Mouse (Mus musculus) stomach, embryonic 14.5 days (tissue): ENCODE measurements at regions not wholly inside any gene's neighbourhood (a gene's known extent, or its start where the extent isn't known, plus 50 kb on each side); places are given as distances from the start of the nearest gene placed in this dataset.

Source experiments
- ATAC-seq: fragments of 200-750 bp; cut with Nextera tagmentation; 2 replicates; pipeline ENCODE4 v1.8.0; 2017; ENCODE audit warnings: low read depth, moderate TSS enrichment; ENCODE audit not compliant: insufficient number of reproducible peaks, insufficient read depth, low FRiP score
- H3K27ac ChIP-seq: fragments of 300-500 bp; sonication (generic); 2 replicates; pipeline ENCODE4 v1.5.1; 2014; ENCODE audit warnings: mild to moderate bottlenecking, low read length, moderate library complexity, mixed read lengths
- H3K27me3 ChIP-seq: fragments of 300-500 bp; sonication (generic); 2 replicates; pipeline ENCODE4 v1.6.1; 2014; ENCODE audit warnings: low read length, control low read depth, mixed read lengths; ENCODE audit not compliant: control insufficient read depth, insufficient read depth
- H3K36me3 ChIP-seq: fragments of 300-500 bp; sonication (generic); 2 replicates; pipeline ENCODE4 v1.6.1; 2014; ENCODE audit warnings: mild to moderate bottlenecking, control low read depth, low read length, moderate library complexity, mixed read lengths; ENCODE audit not compliant: control insufficient read depth, insufficient read depth
- H3K4me1 ChIP-seq: fragments of 300-500 bp; sonication (generic); 2 replicates; pipeline ENCODE4 v1.6.1; 2014; ENCODE audit warnings: low read length, control low read depth, mixed read lengths; ENCODE audit not compliant: control insufficient read depth, insufficient read depth
- H3K4me2 ChIP-seq: fragments of 300-500 bp; sonication (generic); replicated peaks from 2 replicates; pipeline ENCODE4 v1.6.1; 2014; ENCODE audit warnings: low read depth, low read length, control low read depth
- H3K4me3 ChIP-seq: fragments of 300-500 bp; sonication (generic); 2 replicates; pipeline ENCODE4 v1.5.1; 2014; ENCODE audit warnings: low read depth, low read length, control low read depth
- H3K9ac ChIP-seq: fragments of 300-500 bp; sonication (generic); replicated peaks from 2 replicates; pipeline ENCODE4 v1.6.1; 2014; ENCODE audit warnings: low read depth, mild to moderate bottlenecking, control low read depth, low read length, moderate library complexity, mixed read lengths
- H3K9me3 ChIP-seq: fragments of 300-500 bp; sonication (generic); 2 replicates; pipeline ENCODE4 v1.6.1; 2016; ENCODE audit warnings: low read depth, low read length, control low read depth; ENCODE audit not compliant: control insufficient read depth
- WGBS: fragments of 180-500 bp; shearing (Covaris S2); extraction: QIAGEN DNeasy Blood & Tissue Kit; methylation state at CpG from one replicate; pipeline ENCODE4 v1.1.7; 2014; 5-methylcytosine and 5-hydroxymethylcytosine counted together

DNA sequence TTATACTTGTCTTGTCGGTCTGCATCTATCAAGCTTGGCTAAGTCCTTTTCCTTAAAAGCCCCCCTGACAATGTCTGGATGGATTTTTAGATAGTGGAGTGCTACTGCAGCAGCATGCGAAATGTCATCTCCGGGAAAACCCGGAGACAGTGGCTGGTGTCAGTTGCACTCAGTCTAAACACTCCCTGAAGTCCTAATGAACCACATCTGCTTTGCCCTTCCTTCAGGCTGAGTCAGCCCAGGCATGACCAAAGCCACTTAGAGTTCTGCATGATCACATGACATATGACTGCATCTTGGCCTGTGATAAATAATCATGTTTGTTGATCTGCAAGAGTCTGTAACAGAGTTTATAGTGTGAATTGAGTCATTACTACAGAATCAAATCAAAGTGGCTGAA is 255.7 kb upstream of the Sall1 start:
- Histone ChIP-seq H3K4me2 (no peak overlapping the region), H3K4me1 (no peaks in the 10 kb centered on the region), H3K36me3 (no peaks in the 10 kb centered on the region), H3K27me3 (no peaks in the 10 kb centered on the region), H3K27ac (no peak overlapping the region), H3K9ac (no peak overlapping the region), H3K4me3 (no peak overlapping the region), H3K9me3 (no peaks in the 10 kb centered on the region)
- WGBS: 61% methylated on average over 4 of the region's 4 CpGs
- ATAC-seq: no peak

DNA sequence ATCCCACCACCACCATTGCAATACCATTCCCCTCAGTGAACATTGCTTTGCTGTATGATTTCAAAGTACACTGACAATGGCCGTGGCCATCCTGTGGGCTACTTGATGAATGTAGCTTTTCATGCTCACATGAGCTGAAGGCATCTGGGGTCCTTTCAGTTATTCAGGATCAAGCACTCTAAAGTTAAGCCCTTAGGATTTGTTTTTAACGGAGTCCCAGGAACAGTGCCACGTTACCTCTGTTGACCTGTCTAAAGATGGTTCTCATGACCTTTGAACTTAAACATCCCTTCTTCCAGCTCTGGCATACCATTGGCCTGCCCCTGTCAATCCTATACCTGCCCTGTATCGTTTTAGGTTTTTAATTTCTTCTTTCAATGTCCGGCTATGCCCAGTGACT is 251.7 kb upstream of the Sall1 start:
- no peak for ATAC-seq
- Histone ChIP-seq H3K4me1 (no peaks in the 10 kb centered on the region), H3K27ac (no peak overlapping the region), H3K36me3 (no peaks in the 10 kb centered on the region), H3K4me3 (no peak overlapping the region), H3K9me3 (no peaks in the 10 kb centered on the region), H3K27me3 (no peaks in the 10 kb centered on the region), H3K9ac (no peak overlapping the region), H3K4me2 (no peak overlapping the region)
- WGBS: 57% methylated on average over 5 of the region's 5 CpGs

DNA sequence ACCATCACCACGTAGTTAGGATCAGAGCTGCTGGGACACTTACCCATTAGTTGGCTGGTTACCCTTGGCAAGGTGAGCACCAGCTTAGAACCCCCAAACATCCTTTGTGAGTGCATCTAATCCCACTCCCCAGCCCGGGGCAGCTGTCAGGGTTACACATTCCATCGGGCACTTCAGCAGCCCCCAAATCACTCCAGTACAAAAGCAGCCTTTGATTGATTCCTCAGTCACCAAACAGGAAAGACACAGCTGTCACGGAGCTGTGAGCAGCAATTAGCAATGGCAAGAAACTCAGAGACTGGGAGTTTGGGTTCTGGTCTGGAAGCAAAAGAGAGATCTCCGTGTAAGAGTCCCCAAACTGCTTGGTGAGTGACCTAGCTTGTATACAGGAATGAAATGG is 245.1 kb upstream of the Sall1 start:
- ATAC-seq: no peak
- Histone ChIP-seq H3K9me3 (no peaks in the 10 kb centered on the region), H3K4me2 (no peak overlapping the region), H3K4me3 (no peak overlapping the region), H3K4me1 (no peaks in the 10 kb centered on the region), H3K27me3 (no peaks in the 10 kb centered on the region), H3K27ac (no peak overlapping the region), H3K9ac (no peak overlapping the region), H3K36me3 (no peaks in the 10 kb centered on the region)
- 15% methylated on average over 5 of the region's 5 CpGs for WGBS

DNA sequence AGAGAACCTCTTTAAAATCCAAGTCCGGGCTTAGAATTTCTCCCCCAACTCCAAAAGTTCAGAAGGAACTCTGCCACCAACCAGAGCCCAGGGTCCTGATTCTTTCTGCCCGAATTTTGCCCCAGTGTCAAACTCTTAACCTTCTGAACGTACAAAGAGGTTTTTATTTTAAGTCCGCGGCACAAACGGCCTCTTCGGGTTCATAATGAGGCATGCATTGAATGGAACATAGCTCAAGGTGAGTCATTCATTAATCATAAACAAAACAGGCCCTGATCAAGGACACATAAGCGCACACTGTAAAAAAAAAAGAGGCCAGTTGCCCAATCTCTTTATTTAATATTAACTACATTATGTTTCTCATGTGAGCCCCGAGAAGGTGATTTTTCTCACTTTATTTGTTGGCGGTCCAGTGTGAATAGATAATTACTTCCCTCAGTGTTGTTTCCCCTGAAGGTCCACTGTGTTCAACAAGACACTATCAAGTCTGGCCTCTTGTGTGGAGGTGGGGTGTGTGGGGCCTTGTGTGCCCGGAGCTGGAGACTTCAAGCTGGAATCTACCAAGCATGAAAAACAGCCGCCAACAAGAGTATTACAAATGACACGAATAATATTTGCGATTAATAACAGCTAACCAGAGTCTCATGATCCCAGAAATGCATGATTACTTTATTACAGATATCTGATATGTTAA is 241.1 kb upstream of the Sall1 start:
- Histone ChIP-seq H3K9me3 (no peaks in the 10 kb centered on the region), H3K4me1 (no peaks in the 10 kb centered on the region), H3K9ac (no peak overlapping the region), H3K4me3 (no peak overlapping the region), H3K36me3 (no peaks in the 10 kb centered on the region), H3K4me2 (no peak overlapping the region), H3K27ac (no peak overlapping the region), H3K27me3 (no peaks in the 10 kb centered on the region)
- no peak for ATAC-seq
- WGBS: 78% methylated on average over 14 of the region's 14 CpGs

DNA sequence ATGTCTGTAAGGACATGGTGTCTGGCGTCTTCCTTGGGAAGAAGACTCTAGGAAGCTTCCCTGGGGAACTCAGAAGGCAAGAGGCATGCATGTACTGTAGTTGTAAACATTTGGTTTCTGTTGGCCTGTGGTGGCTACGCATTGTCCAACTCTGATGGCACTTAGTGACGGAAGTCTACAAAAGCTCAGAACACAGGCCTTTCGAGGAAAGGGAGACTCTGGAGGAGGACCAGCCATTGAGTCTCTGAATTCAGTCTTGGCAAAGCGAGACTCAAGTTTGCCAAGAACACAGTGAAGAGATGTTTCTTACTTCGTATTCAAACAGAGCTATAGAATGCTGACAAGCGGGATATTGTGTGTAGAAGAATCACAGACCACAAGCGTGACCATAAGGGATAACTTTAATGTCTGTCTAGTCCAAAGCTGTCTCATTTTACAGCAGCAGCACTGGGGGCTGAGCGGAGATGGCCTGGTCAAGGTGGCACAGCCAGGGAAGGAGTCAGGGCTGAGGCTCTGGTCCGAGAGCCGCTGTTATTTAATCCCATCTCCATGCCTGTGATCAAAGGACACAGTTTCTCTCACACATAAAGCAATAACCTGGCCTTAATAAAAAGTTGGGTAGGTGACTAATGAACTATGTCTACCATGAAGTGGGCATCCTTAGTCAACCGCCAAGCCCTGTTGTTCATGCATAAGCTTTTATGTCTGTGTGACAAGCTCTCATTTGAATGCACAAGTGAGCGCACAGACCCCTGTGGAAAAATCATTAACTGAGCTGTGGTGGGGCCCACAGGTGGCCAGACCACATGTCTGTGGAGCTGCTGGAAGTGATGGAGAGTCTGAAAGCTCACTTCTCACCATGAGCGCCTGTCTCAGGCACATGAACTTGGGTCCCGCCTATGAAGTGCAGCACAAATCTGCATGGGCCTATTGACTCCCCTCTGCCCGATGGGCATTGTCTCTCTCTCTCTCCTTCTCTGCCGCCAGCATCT is 239.4 kb upstream of the Sall1 start:
- Histone ChIP-seq H3K36me3 (no peaks in the 10 kb centered on the region), H3K27ac (no peak overlapping the region), H3K4me3 (no peak overlapping the region), H3K9me3 (no peaks in the 10 kb centered on the region), H3K4me2 (no peak overlapping the region), H3K4me1 (no peaks in the 10 kb centered on the region), H3K27me3 (no peaks in the 10 kb centered on the region), H3K9ac (no peak overlapping the region)
- no peak for ATAC-seq
- WGBS: 94% methylated on average over 17 of the region's 17 CpGs

DNA sequence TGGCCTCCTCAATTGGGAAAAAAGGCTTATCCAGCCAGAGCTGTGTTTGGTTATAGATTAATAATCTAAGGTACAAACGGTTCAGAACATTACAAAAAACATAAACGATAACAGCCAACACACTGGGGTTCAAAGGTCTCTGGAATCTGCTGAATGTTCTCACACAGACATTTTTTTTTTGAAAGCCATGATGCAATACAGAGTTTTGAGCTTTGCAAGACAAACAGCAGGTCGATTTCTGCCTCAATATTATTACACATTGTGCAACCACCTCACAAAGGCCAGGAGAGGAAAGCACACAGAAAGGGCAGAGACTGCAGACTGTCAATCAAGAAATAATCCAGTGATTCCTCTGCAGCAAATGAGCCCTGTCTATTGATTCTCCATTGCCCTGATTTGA is 235.9 kb upstream of the Sall1 start:
- Histone ChIP-seq H3K9ac (no peak overlapping the region), H3K9me3 (no peaks in the 10 kb centered on the region), H3K27me3 (no peaks in the 10 kb centered on the region), H3K36me3 (no peaks in the 10 kb centered on the region), H3K4me3 (no peak overlapping the region), H3K4me2 (no peak overlapping the region), H3K27ac (no peak overlapping the region), H3K4me1 (no peaks in the 10 kb centered on the region)
- WGBS: 63% methylated on average over 3 of the region's 3 CpGs
- no peak for ATAC-seq

DNA sequence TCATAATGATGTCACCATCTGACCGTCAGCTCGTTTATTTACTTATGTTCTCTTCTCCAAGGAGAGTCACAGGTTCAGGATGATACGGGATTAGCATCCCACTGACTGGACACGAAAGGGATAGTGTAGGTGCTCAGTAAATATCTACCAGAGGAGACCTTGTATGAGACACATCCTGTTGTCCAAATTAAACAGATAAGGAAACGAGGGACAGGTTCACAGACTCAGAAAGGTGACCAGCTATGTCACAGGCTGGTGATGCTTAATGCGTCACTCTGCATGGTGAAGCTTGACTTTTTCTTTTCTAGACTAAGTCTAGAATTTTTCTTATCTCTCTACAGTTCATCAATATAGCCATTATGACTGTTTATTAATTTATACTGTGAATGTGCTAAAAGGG is 235.2 kb upstream of the Sall1 start:
- no peak overlapping the region for H3K27ac ChIP-seq
- H3K4me3 ChIP-seq: no peak overlapping the region
- no peak overlapping the region for H3K4me2 ChIP-seq
- H3K27me3 ChIP-seq: no peaks in the 10 kb centered on the region
- H3K36me3 ChIP-seq: no peaks in the 10 kb centered on the region
- no peaks in the 10 kb centered on the region for H3K9me3 ChIP-seq
- H3K4me1 ChIP-seq: no peaks in the 10 kb centered on the region
- no peak for ATAC-seq
- no peak overlapping the region for H3K9ac ChIP-seq
- whole genome bisulfite sequencing: 85% methylated on average over 6 of the region's 6 CpGs

DNA sequence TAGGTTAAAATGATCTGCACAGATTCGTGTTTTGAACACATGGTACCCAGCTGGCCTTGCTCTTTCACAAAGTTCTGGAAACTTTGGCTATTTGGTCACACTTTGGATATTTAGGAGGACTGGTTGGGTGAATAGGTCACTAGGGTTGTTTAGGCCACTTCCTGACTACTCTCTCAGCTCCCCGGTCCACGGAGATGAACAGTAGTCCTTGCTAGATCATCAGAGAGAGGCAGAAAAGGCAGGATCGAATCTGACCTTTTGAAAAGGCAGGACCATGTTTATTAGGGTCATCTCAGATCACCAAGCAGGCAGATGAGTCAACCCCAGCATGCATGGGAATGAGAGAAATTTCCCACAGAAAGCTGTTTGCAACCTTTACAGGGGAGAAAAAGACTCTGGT is 229.3 kb upstream of the Sall1 start:
- Histone ChIP-seq H3K4me1 (no peaks in the 10 kb centered on the region), H3K9ac (no peak overlapping the region), H3K36me3 (no peaks in the 10 kb centered on the region), H3K4me3 (no peak overlapping the region), H3K27me3 (0 out of 2 replicates have a peak, but pooled peaks cover 4% of the 10 kb centered on the region), H3K9me3 (no peaks in the 10 kb centered on the region), H3K27ac (no peak overlapping the region), H3K4me2 (no peak overlapping the region)
- WGBS: 55% methylated on average over 4 of the region's 4 CpGs
- ATAC-seq: no peak
